Mouse (Mus musculus): Measurements from ENCODE around the gene 9230112D13Rik.

DNA sequence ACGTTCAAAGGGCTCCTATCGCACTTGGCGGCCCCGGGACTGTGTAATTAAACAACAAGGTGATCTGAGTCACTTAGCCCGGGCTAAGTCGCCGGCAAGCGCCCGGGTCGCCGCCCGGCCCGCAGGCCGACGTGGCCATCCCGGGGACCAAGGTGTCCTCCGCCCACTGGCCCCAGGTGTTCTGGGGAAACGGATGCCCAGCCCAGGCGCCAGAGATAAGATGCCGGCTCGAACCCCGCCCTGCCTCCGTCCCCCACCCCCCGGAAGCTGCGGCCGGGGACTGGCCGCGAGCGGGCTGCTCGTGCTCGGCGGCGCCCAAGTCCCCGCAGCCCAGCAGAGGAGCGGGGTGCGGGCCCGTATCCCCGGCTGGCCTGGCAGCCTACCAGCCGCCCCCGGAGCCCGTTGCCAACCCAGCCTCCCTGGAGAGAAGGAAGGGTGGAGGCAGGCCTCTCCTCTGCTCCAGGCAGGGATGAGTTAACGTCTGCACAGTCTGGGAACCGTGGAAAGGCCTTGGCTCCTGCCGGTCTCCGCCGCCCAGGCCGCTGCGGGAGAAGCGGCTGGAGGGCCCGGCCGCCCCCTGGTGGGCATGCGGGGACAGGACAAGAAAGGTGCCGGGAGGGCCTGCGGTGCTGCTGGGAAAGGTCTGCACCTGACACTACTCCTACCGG lies 26.5 kb upstream of the 9230112D13Rik start:
- TF ChIP-seq GATA1 (IDR thresholded peaks at IDR 0.05; ENCODE audit: low read length): no peak
- no peak for TF ChIP-seq TAL1 (IDR thresholded peaks at IDR 0.05; ENCODE audit: low read length)

Measured in erythroblast, embryonic 14.5 days (primary cell).